Mouse (Mus musculus): ENCODE data around the gene Rhpn2.
A peak's percentile ranks its signal among the peaks of the same experiment; 100 is the strongest.
"Not testable (repeated sequence)": the region's sequence is repeated elsewhere in the genome, so short reads cannot be mapped to it uniquely, and the experiment has no call there.

Rhpn2 gene

GRCm38 (mm10) chr7:35333692-35334526, at the start of gene Rhpn2:
Rhpn2 (plus strand) TSS chr7:35334170.
- peak; percentile 96 to 99 for DNase-seq

GRCm38 (mm10) chr7:35293464-35293863, 40.5 kb upstream of the Rhpn2 start:
- no peak for DNase-seq

GRCm38 (mm10) chr7:35295631-35296030, 38.3 kb upstream of the Rhpn2 start:
- DNase-seq, result no peak

GRCm38 (mm10) chr7:35297886-35298285, 36.1 kb upstream of the Rhpn2 start:
- DNase-seq, result no peak

- DNase-seq, result no peak
These were observed 34.3 kb upstream of the Rhpn2 start for GRCm38 (mm10) chr7:35299656-35300055.

GRCm38 (mm10) chr7:35300792-35301191, 33.2 kb upstream of the Rhpn2 start:
- DNase-seq, result no peak

GRCm38 (mm10) chr7:35311214-35311613, 22.8 kb upstream of the Rhpn2 start:
- no peak for DNase-seq

- no peak for DNase-seq
These were observed 19.8 kb upstream of the Rhpn2 start for GRCm38 (mm10) chr7:35314156-35314555.

- peak; percentile 76 to 97 for DNase-seq
These were observed 16.0 kb upstream of the Rhpn2 start, which contains the start of gene Gpatch1 for GRCm38 (mm10) chr7:35317729-35318609. Gpatch1 (minus strand) TSS chr7:35318440.

GRCm38 (mm10) chr7:35319221-35319620, 14.7 kb upstream of the Rhpn2 start:
- not testable (repeated sequence) for DNase-seq

- no peak for DNase-seq
These were observed 14.2 kb upstream of the Rhpn2 start for GRCm38 (mm10) chr7:35319755-35320154.

GRCm38 (mm10) chr7:35322161-35322560, 11.8 kb upstream of the Rhpn2 start:
- DNase-seq, result no peak

- DNase-seq, result no peak
These were observed 11.1 kb upstream of the Rhpn2 start for GRCm38 (mm10) chr7:35322732-35323420.

GRCm38 (mm10) chr7:35331590-35331989, 2.4 kb upstream of the Rhpn2 start:
- DNase-seq, result no peak

GRCm38 (mm10) chr7:35333231-35333651, 729 bp upstream of the Rhpn2 start:
- DNase-seq, result no peak

GRCm38 (mm10) chr7:35334527-35335452, 820 bp downstream of the Rhpn2 start:
- DNase-seq, result peak in 1 of 2 experiments; percentile 21

- DNase-seq, result no peak
These were observed 6.2 kb downstream of the Rhpn2 start for GRCm38 (mm10) chr7:35340196-35340595.

- no peak for DNase-seq
These were observed 7.3 kb downstream of the Rhpn2 start for GRCm38 (mm10) chr7:35341282-35341681.

GRCm38 (mm10) chr7:35342498-35342897, 8.5 kb downstream of the Rhpn2 start:
- no peak for DNase-seq

GRCm38 (mm10) chr7:35344785-35345330, 10.9 kb downstream of the Rhpn2 start:
- no peak for DNase-seq

GRCm38 (mm10) chr7:35347918-35348700, 14.1 kb downstream of the Rhpn2 start:
- no peak for DNase-seq
